Mouse (Mus musculus) kidney, adult 2 months (tissue): ENCODE results near the gene Tmco5.

Experiments used
- CTCF ChIP-seq: fragments of 200-500 bp; conservative IDR thresholded peaks from 2 replicates; pipeline ENCODE4 v1.5.1; 2011; ENCODE audit warnings: low read depth, mild to moderate bottlenecking, control low read depth, low read length, moderate library complexity, mixed read lengths; ENCODE audit not compliant: insufficient read depth, insufficient read length
- POLR2A ChIP-seq: fragments of 200-500 bp; IDR thresholded peaks from one replicate; pipeline ENCODE4 v1.6.1; 2011; ENCODE audit warnings: low read depth, low read length, control low read depth

DNA sequence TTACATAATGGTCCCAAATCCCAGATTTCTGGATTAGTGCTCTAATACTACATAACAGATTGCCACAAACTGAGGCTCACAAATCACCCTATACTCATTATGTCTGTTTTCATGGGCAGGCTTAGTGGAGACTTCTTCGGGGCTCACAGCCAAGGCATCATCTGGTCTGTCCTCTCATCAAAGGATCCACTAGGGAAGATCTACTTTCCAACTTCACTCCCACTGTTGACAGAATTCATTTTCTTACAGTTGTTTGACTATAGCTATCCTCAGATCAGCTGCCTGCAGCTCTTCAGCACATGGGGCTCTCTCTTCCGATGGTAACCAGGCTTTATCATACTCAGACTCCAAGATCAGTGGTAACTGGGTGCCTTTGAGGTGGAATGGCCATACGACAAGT lies 45.2 kb downstream of the Tmco5 start:
- TF ChIP-seq CTCF: no peak
- no peak for TF ChIP-seq POLR2A
